ENCODE assay signal across 8 mouse cellular contexts in the genomic region with DNA sequence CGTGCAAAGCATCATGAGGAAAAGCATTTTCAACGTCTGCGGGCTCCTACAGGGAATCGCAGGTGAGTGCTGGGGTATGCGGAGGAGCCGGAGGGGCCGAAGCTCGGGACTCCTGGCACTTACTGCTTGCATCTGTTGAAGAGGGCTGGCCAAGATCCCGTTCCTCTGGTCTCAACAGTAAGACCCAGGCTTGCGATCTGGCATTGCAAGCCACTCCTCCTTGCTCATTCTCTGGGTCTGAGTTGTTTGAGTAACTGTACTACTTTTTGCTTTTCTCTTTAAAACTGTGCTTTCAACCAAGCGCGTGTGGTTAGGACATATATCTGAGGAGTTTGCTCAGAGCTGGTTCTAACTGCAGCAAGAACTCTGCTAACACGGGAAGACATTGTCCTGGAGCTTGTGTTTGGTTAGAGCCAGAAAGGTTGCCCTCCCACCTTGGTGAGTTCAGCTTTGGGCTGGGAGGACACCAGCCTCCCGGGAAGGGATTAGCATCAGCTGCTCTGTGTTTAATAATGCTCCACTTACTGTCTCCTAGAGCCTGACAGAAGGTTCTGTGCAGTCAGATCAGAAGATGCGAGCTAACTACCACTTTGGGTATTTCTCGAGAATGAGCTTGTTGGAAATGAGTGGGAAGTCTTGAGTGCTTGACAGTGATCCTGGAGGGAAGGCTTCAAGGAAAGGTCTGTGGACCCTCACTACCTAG.
DNase-seq lines count a peak whose midpoint lies in the region; ATAC-seq and TF ChIP-seq lines count a peak whose summit lies in the region.

No protein-coding gene starts in this region.

- no peak for DNase-seq in kidney, postnatal 0 days (ENCODE audit: low spot score)
- DNase-seq in kidney, adult 8-10 months, result no peak
- DNase-seq in forebrain, embryonic 10.5 days (ENCODE audit: extremely low spot score, low spot score), result no peak
- DNase-seq in adrenal gland, postnatal 14 days, result no peak
- DNase-seq in adrenal gland, postnatal 10 days, result no peak

- peak overlapping the region; percentile 77 for H3K4me2 ChIP-seq in kidney, postnatal 0 days (ENCODE audit: low read length)
- peak overlapping the region; percentile 88 for H3K4me2 ChIP-seq in liver, embryonic 12.5 days
- H3K4me2 ChIP-seq in stomach, embryonic 16.5 days (ENCODE audit: low read depth, low read length), result peak overlapping the region; percentile 87

- WGBS in kidney, postnatal 0 days, result 37% methylated on average over 16 of the region's 16 CpGs
- WGBS in bone marrow, adult 2 months, result 5% methylated on average over 16 of the region's 16 CpGs
- 11% methylated on average over 16 of the region's 16 CpGs for WGBS in forebrain, embryonic 10.5 days
- 17% methylated on average over 16 of the region's 16 CpGs for WGBS in liver, embryonic 12.5 days (ENCODE audit: insufficient replicate concordance)
- 22% methylated on average over 16 of the region's 16 CpGs for WGBS in stomach, embryonic 16.5 days

- no peaks in the 10 kb centered on the region for H3K27me3 ChIP-seq in kidney, postnatal 0 days (ENCODE audit: insufficient read depth, low read length)
- H3K27me3 ChIP-seq in forebrain, embryonic 10.5 days (ENCODE audit: poor library complexity, severe bottlenecking), result peaks cover 79% of the 10 kb centered on the region
- H3K27me3 ChIP-seq in liver, embryonic 12.5 days (replicated peaks), result peaks cover 17% of the 10 kb centered on the region; the same call in 1 of the 2 replicates
- H3K27me3 ChIP-seq in stomach, embryonic 16.5 days (ENCODE audit: control insufficient read depth, insufficient read depth, low read length), result 0 out of 2 replicates have a peak, but pooled peaks cover 3% of the 10 kb centered on the region

- no peaks in the 10 kb centered on the region for H3K36me3 ChIP-seq in kidney, postnatal 0 days (ENCODE audit: insufficient read depth, low read length)
- peaks cover 4% of the 10 kb centered on the region for H3K36me3 ChIP-seq in forebrain, embryonic 10.5 days (replicated peaks)
- H3K36me3 ChIP-seq in liver, embryonic 12.5 days, result no peaks in the 10 kb centered on the region
- no peaks in the 10 kb centered on the region for H3K36me3 ChIP-seq in stomach, embryonic 16.5 days (ENCODE audit: control insufficient read depth, insufficient read depth, low read length)

- H3K9me3 ChIP-seq in kidney, postnatal 0 days (replicated peaks; ENCODE audit: low read length), result no peaks in the 10 kb centered on the region
- no peaks in the 10 kb centered on the region for H3K9me3 ChIP-seq in forebrain, embryonic 10.5 days
- H3K9me3 ChIP-seq in liver, embryonic 12.5 days (replicated peaks), result no peaks in the 10 kb centered on the region
- H3K9me3 ChIP-seq in stomach, embryonic 16.5 days (replicated peaks; ENCODE audit: control insufficient read depth, low read length), result no peaks in the 10 kb centered on the region

- no peak for TF ChIP-seq CTCF in kidney, postnatal 0 days (IDR thresholded peaks at IDR 0.05; ENCODE audit: low read depth)
- TF ChIP-seq CTCF in bone marrow, adult 2 months (IDR thresholded peaks at IDR 0.05; ENCODE audit: control insufficient read depth, insufficient read depth, low read length), result no peak

- no peak overlapping the region for H3K27ac ChIP-seq in kidney, postnatal 0 days
- 0 out of 2 replicates have a peak overlapping the region, but pooled peaks have one; percentile 5 for H3K27ac ChIP-seq in bone marrow, adult 2 months (ENCODE audit: control insufficient read depth, insufficient read depth, low read depth, low read length, poor library complexity)
- peak overlapping the region; percentile 79 for H3K27ac ChIP-seq in forebrain, embryonic 10.5 days
- H3K27ac ChIP-seq in liver, embryonic 12.5 days, result no peak overlapping the region
- no peak overlapping the region for H3K27ac ChIP-seq in stomach, embryonic 16.5 days (ENCODE audit: low read length)

- no peak for ATAC-seq in kidney, postnatal 0 days (replicated peaks; ENCODE audit: low FRiP score, low read depth)
- ATAC-seq in liver, embryonic 12.5 days, result no peak
- no peak for ATAC-seq in stomach, embryonic 16.5 days (ENCODE audit: insufficient read depth, low FRiP score)

- H3K4me3 ChIP-seq in kidney, postnatal 0 days (replicated peaks; ENCODE audit: low read depth, low read length), result peak overlapping the region; percentile 37
- H3K4me3 ChIP-seq in bone marrow, adult 2 months (replicated peaks; ENCODE audit: control insufficient read depth, low read depth, low read length), result peak overlapping the region; percentile 78
- H3K4me3 ChIP-seq in forebrain, embryonic 10.5 days, result peak overlapping the region; percentile 62
- H3K4me3 ChIP-seq in liver, embryonic 12.5 days, result peak overlapping the region; percentile 59
- peak overlapping the region; percentile 46 for H3K4me3 ChIP-seq in stomach, embryonic 16.5 days (replicated peaks; ENCODE audit: low read length)

- no peak for TF ChIP-seq POLR2A in bone marrow, adult 2 months (IDR thresholded peaks at IDR 0.05; ENCODE audit: borderline replicate concordance, control insufficient read depth, low read depth, low read length)

- H3K9ac ChIP-seq in kidney, postnatal 0 days (ENCODE audit: low read depth, low read length), result no peak overlapping the region; the same call in 1 of the 2 replicates
- peak overlapping the region; percentile 65 for H3K9ac ChIP-seq in liver, embryonic 12.5 days
- peak overlapping the region; percentile 54 for H3K9ac ChIP-seq in stomach, embryonic 16.5 days (ENCODE audit: low read length)

- H3K4me1 ChIP-seq in kidney, postnatal 0 days (replicated peaks; ENCODE audit: insufficient read depth, low read length), result peaks cover 26% of the 10 kb centered on the region
- peaks cover 2% of the 10 kb centered on the region for H3K4me1 ChIP-seq in bone marrow, adult 2 months (ENCODE audit: control insufficient read depth, insufficient read depth, low read length)
- H3K4me1 ChIP-seq in forebrain, embryonic 10.5 days, result peaks cover 63% of the 10 kb centered on the region
- H3K4me1 ChIP-seq in liver, embryonic 12.5 days, result peaks cover 57% of the 10 kb centered on the region
- peaks cover 8% of the 10 kb centered on the region; the same call in 1 of the 2 replicates for H3K4me1 ChIP-seq in stomach, embryonic 16.5 days (ENCODE audit: control insufficient read depth, insufficient read depth, low read length)

Comparison
In these comparisons a context has a peak if more than half of its experiments do, and no peak if none do; other contexts are left out.
1. H3K27ac ChIP-seq: peak in bone marrow, adult 2 months (single experiment) and forebrain, embryonic 10.5 days (single experiment); none in kidney, postnatal 0 days (single experiment), liver, embryonic 12.5 days (single experiment) and stomach, embryonic 16.5 days (single experiment).
2. Peak in every context shown above with its lines, with median percentiles within 50 percentile points of each other: H3K4me2 ChIP-seq and H3K4me3 ChIP-seq.